ENCODE assay signal across 9 mouse cellular contexts in the genomic region with DNA sequence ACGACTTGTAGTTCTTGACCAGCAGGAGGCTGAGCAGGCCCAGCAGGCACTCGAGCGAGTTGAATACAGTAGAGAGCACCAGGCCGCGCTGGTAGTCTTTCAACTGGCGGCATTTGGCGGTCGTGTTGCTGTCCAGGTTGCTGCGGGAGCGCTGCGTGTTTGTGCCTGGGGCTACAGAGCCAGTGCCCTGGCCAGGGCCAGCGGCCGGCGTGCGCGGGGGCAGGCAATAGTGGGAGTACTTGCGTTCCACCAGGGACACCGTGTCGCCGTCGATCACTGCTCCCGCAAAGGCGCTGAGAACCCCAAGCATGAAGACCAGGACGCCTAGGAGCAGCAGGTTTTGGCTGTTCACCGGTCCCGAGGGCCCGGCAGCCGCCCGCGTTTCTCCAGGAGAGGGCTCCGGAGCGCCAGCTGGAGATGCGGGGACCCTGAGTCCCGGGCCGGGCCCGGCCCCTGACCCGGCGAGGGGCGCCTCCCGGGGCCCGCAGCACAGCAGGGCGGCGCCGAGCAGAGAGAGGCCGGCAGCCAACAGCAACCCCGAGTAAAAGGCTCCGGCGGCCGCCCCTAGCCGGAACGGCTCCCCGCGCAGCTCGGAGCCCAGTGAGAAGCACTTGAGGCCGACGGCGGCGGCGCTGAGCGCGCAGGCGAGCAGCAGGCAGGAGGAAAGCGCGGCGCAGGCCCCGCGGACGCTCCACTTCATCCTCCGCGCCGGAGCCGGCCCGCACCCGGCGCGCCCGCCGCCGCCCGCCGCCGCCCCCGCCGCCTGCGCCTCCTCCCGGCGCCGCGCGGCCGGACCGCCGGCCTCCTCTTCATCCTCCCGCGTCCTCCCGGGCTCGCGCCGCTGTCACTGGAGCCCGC. TPM values are rescaled to one million over a fixed set of nuclear protein-coding genes. Genes with fewer than 3 reads are reported as not detected.
DNase-seq lines count a peak whose midpoint lies in the region; ATAC-seq and TF ChIP-seq lines count a peak whose summit lies in the region.
"Had no signal": no experiment of that assay in that cellular context is flagged by ENCODE, and none has a peak within 500 bp of the region (broad histone marks: within the 10 kb centered on the region; RNA-seq: fewer than 3 reads in every experiment).

No protein-coding gene starts in this region.

- H3K9me3 ChIP-seq in megakaryocyte, embryonic 14.5 days: no peaks in the 10 kb centered on the region

- H3K4me1 ChIP-seq in megakaryocyte, embryonic 14.5 days: peaks cover 86% of the 10 kb centered on the region
- H3K4me1 ChIP-seq in kidney, adult 2 months (ENCODE audit: control insufficient read depth, insufficient read depth, low read length): peaks cover 3% of the 10 kb centered on the region; the same call in 1 of the 2 replicates
- peaks cover 7% of the 10 kb centered on the region for H3K4me1 ChIP-seq in liver, adult 2 months (ENCODE audit: control insufficient read depth, insufficient read depth, low read length)

- no peaks in the 10 kb centered on the region for H3K79me2 ChIP-seq in liver, adult 2 months (ENCODE audit: control insufficient read depth, insufficient read depth, low read length)
- no peaks in the 10 kb centered on the region for H3K79me2 ChIP-seq in myocyte (ENCODE audit: control insufficient read depth, insufficient read depth)

- H3K4me2 ChIP-seq in myocyte (ENCODE audit: low read depth): peak overlapping the region; percentile 95

- peak overlapping the region; percentile 94 for H3K4me3 ChIP-seq in megakaryocyte, embryonic 14.5 days (replicated peaks)
- peak overlapping the region; percentile 57; the same call in 1 of the 2 replicates for H3K4me3 ChIP-seq in kidney, adult 2 months (ENCODE audit: insufficient read depth, low read depth, low read length)
- H3K4me3 ChIP-seq in liver, adult 2 months (ENCODE audit: insufficient read depth, low read depth, low read length): peak overlapping the region; percentile 25; the same call in 1 of the 2 replicates
- H3K4me3 ChIP-seq in myocyte: no peak overlapping the region

- no peak for ATAC-seq in megakaryocyte, adult 5-6 weeks (ENCODE audit: poor library complexity, severe bottlenecking)

- H3K36me3 ChIP-seq in megakaryocyte, embryonic 14.5 days (replicated peaks; ENCODE audit: low read length): peaks cover 14% of the 10 kb centered on the region
- no peaks in the 10 kb centered on the region for H3K36me3 ChIP-seq in kidney, adult 2 months (ENCODE audit: control insufficient read depth, insufficient read depth, low read length)
- H3K36me3 ChIP-seq in liver, adult 2 months (ENCODE audit: control insufficient read depth, insufficient read depth, low read length): no peaks in the 10 kb centered on the region
- no peaks in the 10 kb centered on the region for H3K36me3 ChIP-seq in myocyte (ENCODE audit: control insufficient read depth, insufficient read depth)

- H3K9ac ChIP-seq in liver, adult 2 months (ENCODE audit: low read depth, low read length): no peak overlapping the region; the same call in 1 of the 2 replicates

- H3ac ChIP-seq in myocyte (ENCODE audit: control insufficient read depth, insufficient read length): peak overlapping the region; percentile 17

- DNase-seq in embryo, embryonic 10.5 days (ENCODE audit: low spot score): peak; percentile 65
- peak; percentile 19 to 23 for DNase-seq in heart, adult 9 months (ENCODE audit: low spot score in 2 of 2)
- peak; percentile 28 for DNase-seq in kidney, adult 2 months
- peak; percentile 30 for DNase-seq in liver, adult 2 months (ENCODE audit: extremely low read depth, low read depth, low spot score)
- peak; percentile 36 for DNase-seq in urinary bladder, postnatal 14 days (ENCODE audit: low spot score)

- TF ChIP-seq POLR2A in kidney, adult 2 months (IDR thresholded peaks at IDR 0.05; ENCODE audit: low read depth, low read length): no peak
- no peak for TF ChIP-seq POLR2A in liver, adult 2 months (IDR thresholded peaks at IDR 0.05; ENCODE audit: extremely low read depth, insufficient read depth, low read length)
- no peak for TF ChIP-seq POLR2A in myocyte (IDR thresholded peaks at IDR 0.05; ENCODE audit: insufficient read length, low read depth)

- H3K27ac ChIP-seq in kidney, adult 2 months (ENCODE audit: insufficient read depth, low read depth, low read length): no peak overlapping the region
- H3K27ac ChIP-seq in liver, adult 2 months (replicated peaks; ENCODE audit: insufficient read depth, low read depth, low read length): no peak overlapping the region

- no peak for TF ChIP-seq CTCF in kidney, adult 2 months (conservative IDR thresholded peaks at IDR 0.05; ENCODE audit: insufficient read depth, insufficient read length, low read depth, low read length)
- TF ChIP-seq CTCF in liver, adult 2 months (IDR thresholded peaks at IDR 0.05; ENCODE audit: low read depth, low read length): peak; percentile 29; the same call in 1 of the 2 replicates

- under 1% methylated on average over 85 of the region's 100 CpGs for WGBS in kidney, adult 2 months
- WGBS in liver, adult 2 months: under 1% methylated on average over 72 of the region's 100 CpGs

- peaks cover 75% of the 10 kb centered on the region for H3K27me3 ChIP-seq in megakaryocyte, embryonic 14.5 days (replicated peaks)
- peaks cover 3% of the 10 kb centered on the region; the same call in 1 of the 2 replicates for H3K27me3 ChIP-seq in kidney, adult 2 months (replicated peaks; ENCODE audit: control insufficient read depth, insufficient read depth, low read length)
- H3K27me3 ChIP-seq in liver, adult 2 months (ENCODE audit: control insufficient read depth, insufficient read depth, low read length): peaks cover 44% of the 10 kb centered on the region
- peaks cover 43% of the 10 kb centered on the region for H3K27me3 ChIP-seq in myocyte (ENCODE audit: control insufficient read depth, insufficient read depth, insufficient read length)

TF ChIP-seq in myocyte, 11 proteins besides CTCF, POLR2A, EP300 and RAD21:
- TF ChIP-seq MYOD1 (IDR thresholded peaks at IDR 0.05; ENCODE audit: control insufficient read depth in 1 of 3, insufficient read length in 2 of 3, low read depth in 2 of 3) (peak in 1 of 3 experiments; percentile 5), USF1 (IDR thresholded peaks at IDR 0.05; ENCODE audit: low read depth) (no peak)

RNA-seq across cellular contexts. Expression of a gene that starts 0.5 kb away (rescaled TPM):
- polyA plus RNA-seq in megakaryocyte, embryonic 14.5 days (2012; ENCODE audit: insufficient read depth, low replicate concordance): 101 and 308 TPM in 2 replicates
- total RNA-seq in megakaryocyte, adult 5-6 weeks (2015): not detected in 2 replicates
- not detected in 2 replicates for total RNA-seq in megakaryocyte, adult 5-6 weeks (2017)
- polyA plus RNA-seq in kidney, adult 2 months (2012; rRNA removed): 0.59 and 0.95 TPM in 2 replicates
- not detected in 2 replicates for total RNA-seq in liver, adult 2 months (2014; rRNA removed)
- polyA plus RNA-seq in liver, adult 2 months (2012; rRNA removed): 0.06 TPM in 1 of 2 replicates, not detected in the other
- 1.1 TPM for polyA plus RNA-seq in myocyte (2012; fragmentation: generic; extraction: Trizol)
- total RNA-seq: MEL had no signal

RNA-seq across cellular contexts. Expression of a gene that starts 21.0 kb away (rescaled TPM):
- not detected in 2 replicates for polyA plus RNA-seq in megakaryocyte, embryonic 14.5 days (2012; ENCODE audit: insufficient read depth, low replicate concordance)
- total RNA-seq in megakaryocyte, adult 5-6 weeks (2015): not detected in 2 replicates
- total RNA-seq in megakaryocyte, adult 5-6 weeks (2017): not detected in 2 replicates
- not detected in 2 replicates for polyA plus RNA-seq in kidney, adult 2 months (2012; rRNA removed)
- total RNA-seq in liver, adult 2 months (2014; rRNA removed): not detected in 2 replicates
- not detected in 2 replicates for polyA plus RNA-seq in liver, adult 2 months (2012; rRNA removed)
- 0.02 TPM for polyA plus RNA-seq in myocyte (2012; fragmentation: generic; extraction: Trizol)

RNA-seq across cellular contexts. Expression of a gene that starts 54.8 kb away (rescaled TPM):
- polyA plus RNA-seq in megakaryocyte, embryonic 14.5 days (2012; ENCODE audit: insufficient read depth, low replicate concordance): 0.55 and 0.77 TPM in 2 replicates
- total RNA-seq in megakaryocyte, adult 5-6 weeks (2015): 2.7 and 2.9 TPM in 2 replicates
- total RNA-seq in megakaryocyte, adult 5-6 weeks (2017): 3.9 and 5.0 TPM in 2 replicates
- polyA plus RNA-seq in kidney, adult 2 months (2012; rRNA removed): 16.6 and 18.7 TPM in 2 replicates
- 10.8 and 11.7 TPM in 2 replicates for total RNA-seq in liver, adult 2 months (2014; rRNA removed)
- polyA plus RNA-seq in liver, adult 2 months (2012; rRNA removed): 4.9 and 5.6 TPM in 2 replicates
- polyA plus RNA-seq in myocyte (2012; fragmentation: generic; extraction: Trizol): 1.8 TPM

Comparison
In these comparisons a context has a peak if more than half of its experiments do, and no peak if none do; other contexts are left out.
1. RNA of a gene that starts 0.5 kb away (polyA plus RNA-seq): 101 to 308 TPM in megakaryocyte, embryonic 14.5 days; 1.1 TPM in myocyte (single experiment), 0.59 to 0.95 TPM in kidney, adult 2 months and 0.06 TPM in liver, adult 2 months; every median in the first group is over 10 times any median in the second.
2. Peak in every context shown above with its lines, with median percentiles within 50 percentile points of each other: DNase-seq.